Mouse (Mus musculus) embryonic facial prominence, embryonic 10.5 days (tissue): Measurements from ENCODE around the gene Gba. TPM values are rescaled to one million over a fixed set of nuclear protein-coding genes. Genes with fewer than 3 reads are reported as not detected.
"Not testable (repeated sequence)": the region's sequence is repeated elsewhere in the genome, so short reads cannot be mapped to it uniquely, and the experiment has no call there.

Experiments used
- DNase-seq: peaks from one replicate; pipeline ENCODE4 v3.0.0-alpha.2; 2017; ENCODE audit warnings: low spot score
- H3K27ac ChIP-seq: fragments of 300-500 bp; sonication (generic); replicated peaks from 2 replicates; pipeline ENCODE4 v1.5.1; 2016; ENCODE audit warnings: mild to moderate bottlenecking
- H3K27me3 ChIP-seq: fragments of 300-500 bp; sonication (generic); replicated peaks from 2 replicates; pipeline ENCODE4 v1.6.1; 2016; ENCODE audit warnings: low read depth, mild to moderate bottlenecking; ENCODE audit not compliant: poor library complexity, severe bottlenecking
- H3K36me3 ChIP-seq: fragments of 300-500 bp; sonication (generic); replicated peaks from 2 replicates; pipeline ENCODE4 v1.6.1; 2016; ENCODE audit warnings: mild to moderate bottlenecking, moderate library complexity
- H3K4me1 ChIP-seq: fragments of 300-500 bp; sonication (generic); 2 replicates; pipeline ENCODE4 v1.6.1; 2016
- H3K4me3 ChIP-seq: fragments of 300-500 bp; sonication (generic); 2 replicates; pipeline ENCODE4 v1.5.1; 2016; ENCODE audit warnings: mild to moderate bottlenecking, moderate library complexity
- H3K9me3 ChIP-seq: fragments of 300-500 bp; sonication (generic); 2 replicates; pipeline ENCODE4 v1.6.1; 2016; ENCODE audit warnings: mild to moderate bottlenecking
- WGBS: fragments of 180-500 bp; shearing (Covaris S2); methylation state at CpG from one replicate; pipeline ENCODE4 v1.1.7; 2016; 5-methylcytosine and 5-hydroxymethylcytosine counted together
- polyA plus RNA-seq: library from polyadenylated mRNA; unstranded; fragments of >200 nt; fragmentation: Nextera tagmentation; extraction: Ambion mirVana; gene quantifications from 2 replicates; pipeline ENCODE4 v1.2.1, GENCODE M21; 2016

Gba gene
- polyA plus RNA-seq, 1 experiment from 2014 or later: 33.9 TPM

DNA sequence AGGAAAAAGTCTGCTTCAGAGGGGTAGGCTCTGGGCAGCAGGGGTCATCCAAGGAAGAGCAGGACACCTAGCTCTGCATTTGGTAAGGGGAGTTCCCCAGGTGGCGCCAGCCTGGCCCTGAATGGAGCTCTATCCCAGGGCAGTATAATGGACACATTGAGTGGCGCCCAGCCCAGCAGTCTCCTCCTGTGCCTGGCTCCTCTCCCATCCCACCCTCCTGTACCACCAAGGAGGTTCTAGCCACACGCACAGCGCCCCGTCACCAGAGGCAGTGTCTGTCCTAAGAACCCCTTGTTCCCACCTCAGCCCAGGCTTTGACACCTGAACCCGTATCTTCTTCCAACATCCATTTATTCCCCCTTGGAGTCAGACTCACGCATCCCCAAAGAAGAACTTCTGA lies 7.0 kb downstream of the Gba start:
- no peaks in the 10 kb centered on the region for H3K27me3 ChIP-seq
- peaks cover 19% of the 10 kb centered on the region for H3K4me1 ChIP-seq
- 90% methylated on average over 7 of the region's 7 CpGs for WGBS
- no peak overlapping the region for H3K4me3 ChIP-seq
- no peaks in the 10 kb centered on the region for H3K9me3 ChIP-seq
- DNase-seq: no peak
- H3K36me3 ChIP-seq: peaks cover 69% of the 10 kb centered on the region
- H3K27ac ChIP-seq: no peak overlapping the region

- Histone ChIP-seq H3K4me3 (no peak overlapping the region), H3K4me1 (peaks cover 23% of the 10 kb centered on the region), H3K27ac (no peak overlapping the region), H3K36me3 (peaks cover 64% of the 10 kb centered on the region), H3K27me3 (no peaks in the 10 kb centered on the region), H3K9me3 (no peaks in the 10 kb centered on the region)
- WGBS: 89% methylated on average over 13 of the region's 13 CpGs
- DNase-seq: no peak
Measured at GRCm38 (mm10) chr3:89210162-89210561, 7.4 kb downstream of the Gba start.

DNA sequence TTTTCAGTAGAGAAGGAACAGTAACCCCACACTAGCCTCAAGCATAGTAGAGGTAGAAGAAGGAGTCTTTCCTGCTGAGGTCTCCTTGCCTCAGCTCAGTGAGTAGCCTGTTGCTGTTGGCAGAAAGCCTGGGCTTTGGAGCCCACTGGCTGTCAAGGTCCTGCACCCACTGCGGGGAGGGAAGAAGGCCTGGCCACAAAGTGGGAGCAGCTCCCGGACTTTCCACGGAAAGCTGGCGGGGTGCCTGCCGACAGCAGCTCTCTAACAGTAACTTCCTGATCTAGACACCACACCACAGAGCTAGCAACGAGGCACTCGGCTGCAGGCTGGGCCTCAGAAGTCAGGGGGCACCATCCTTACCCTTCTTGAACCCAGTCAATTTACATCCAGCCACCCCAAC lies 8.0 kb downstream of the Gba start:
- 86% methylated on average over 7 of the region's 7 CpGs for WGBS
- Histone ChIP-seq H3K36me3 (peaks cover 59% of the 10 kb centered on the region), H3K9me3 (no peaks in the 10 kb centered on the region), H3K27me3 (no peaks in the 10 kb centered on the region), H3K27ac (no peak overlapping the region), H3K4me1 (peaks cover 29% of the 10 kb centered on the region), H3K4me3 (no peak overlapping the region)
- no peak for DNase-seq

DNA sequence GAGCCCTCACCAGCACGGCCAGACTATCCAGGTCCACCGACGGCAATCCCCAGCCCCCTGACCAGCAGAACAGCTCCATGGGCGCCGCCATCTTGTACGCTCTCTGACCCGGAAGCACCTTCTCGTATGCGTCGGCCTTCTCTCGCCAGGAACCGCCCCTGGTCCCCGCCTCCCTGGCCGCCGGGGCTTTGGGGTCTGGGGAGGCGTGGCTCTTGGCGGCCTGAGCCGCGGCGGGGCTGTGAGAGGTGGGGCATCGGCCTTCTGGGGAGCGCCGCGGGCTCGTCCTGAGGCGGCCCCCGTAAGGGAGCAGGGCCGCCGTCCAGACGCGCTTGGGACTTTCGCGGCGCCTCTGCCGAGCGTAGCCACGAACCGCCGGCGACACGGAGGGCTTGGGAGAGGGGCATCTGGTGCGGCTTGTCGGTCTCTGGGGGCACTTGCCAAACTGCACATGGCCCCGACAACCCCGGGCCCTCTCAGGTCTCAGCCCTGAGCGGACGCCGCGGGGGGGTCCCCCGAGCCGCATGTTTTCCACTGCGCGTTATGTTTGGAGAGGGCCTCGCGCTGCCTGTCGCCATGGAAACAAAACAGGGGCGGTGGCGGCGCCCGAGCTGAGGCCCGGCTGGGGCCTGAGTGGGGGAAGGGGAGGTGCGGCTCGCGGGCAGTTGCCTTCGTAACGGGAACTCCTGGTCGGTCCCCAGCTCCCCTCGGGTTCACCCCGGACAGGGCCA lies 11.2 kb downstream of the Gba start:
- Histone ChIP-seq H3K27ac (peak overlapping the region; percentile 92), H3K4me1 (peaks cover 40% of the 10 kb centered on the region), H3K9me3 (no peaks in the 10 kb centered on the region), H3K4me3 (peak overlapping the region; percentile 73), H3K36me3 (peaks cover 43% of the 10 kb centered on the region), H3K27me3 (no peaks in the 10 kb centered on the region)
- DNase-seq: peak; percentile 97
- WGBS: under 1% methylated on average over 69 of the region's 69 CpGs

DNA sequence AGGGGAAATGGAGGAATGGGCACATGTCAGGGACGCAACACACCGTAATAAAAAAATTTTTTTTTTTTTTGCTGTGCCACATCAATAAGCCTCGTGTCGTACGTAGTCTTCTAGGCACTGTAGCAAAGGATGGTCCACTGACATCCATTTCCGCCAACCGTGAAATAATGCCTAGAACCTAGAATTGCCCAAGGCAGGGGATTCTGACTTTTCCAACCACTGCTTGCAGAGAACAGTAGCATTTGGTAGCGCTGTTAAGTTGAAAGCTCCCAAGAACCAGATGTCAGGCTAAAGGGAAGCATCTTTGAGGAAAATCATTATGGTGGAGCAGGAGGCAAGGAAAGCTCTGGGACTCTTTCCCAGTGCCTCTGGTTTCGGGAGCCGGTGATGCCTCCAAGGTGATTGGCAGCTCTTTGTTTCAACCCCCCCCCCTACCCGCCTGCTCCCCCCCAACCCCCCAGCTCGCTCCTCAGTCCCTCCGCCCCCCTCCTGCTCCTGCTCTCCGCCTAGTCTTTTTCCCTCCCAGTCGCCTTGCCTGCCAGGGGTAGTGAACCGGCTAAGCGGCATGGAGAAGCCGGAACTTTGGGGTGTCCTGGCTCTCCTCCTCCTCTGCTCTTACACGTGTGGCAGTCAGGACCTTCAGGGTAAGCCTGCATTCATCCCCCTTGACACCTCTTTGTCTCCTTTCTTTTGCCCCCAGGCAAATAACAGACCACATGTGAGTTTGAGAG lies 12.1 kb downstream of the Gba start, which contains the start of gene Thbs3:
Gene Thbs3, plus strand, starts transcription at position 500 of the 731 bp plus-strand sequence.
- peaks cover 48% of the 10 kb centered on the region for H3K4me1 ChIP-seq
- DNase-seq: peak; percentile 81
- H3K9me3 ChIP-seq: no peaks in the 10 kb centered on the region
- peaks cover 43% of the 10 kb centered on the region for H3K36me3 ChIP-seq
- peak within 1 kb of the TSS; percentile 92 for H3K27ac ChIP-seq
- H3K4me3 ChIP-seq: peak within 1 kb of the TSS; percentile 73
- 1% methylated on average over 19 of the region's 19 CpGs for WGBS
- H3K27me3 ChIP-seq: no peaks in the 10 kb centered on the region

GRCm38 (mm10) chr3:89215853-89216252 lies 13.1 kb downstream of the Gba start:
- H3K36me3 ChIP-seq: peaks cover 37% of the 10 kb centered on the region
- H3K27ac ChIP-seq: peak overlapping the region; percentile 92
- no peaks in the 10 kb centered on the region for H3K9me3 ChIP-seq
- no peaks in the 10 kb centered on the region for H3K27me3 ChIP-seq
- peaks cover 52% of the 10 kb centered on the region for H3K4me1 ChIP-seq
- WGBS: under 1% methylated on average over 6 of the region's 6 CpGs
- peak; percentile 89 for DNase-seq
- peak overlapping the region; percentile 73 for H3K4me3 ChIP-seq

- peaks cover 58% of the 10 kb centered on the region for H3K4me1 ChIP-seq
- peak overlapping the region; percentile 73; the same call in 1 of the 2 replicates for H3K4me3 ChIP-seq
- not testable (repeated sequence) for H3K27me3 ChIP-seq, H3K27ac ChIP-seq, H3K9me3 ChIP-seq, DNase-seq
- H3K36me3 ChIP-seq: peaks cover 38% of the 10 kb centered on the region
- WGBS: 74% methylated on average over 7 of the region's 7 CpGs
Measured at GRCm38 (mm10) chr3:89216407-89216806, 13.7 kb downstream of the Gba start.

- Histone ChIP-seq H3K36me3 (peaks cover 54% of the 10 kb centered on the region), H3K27ac (no peak overlapping the region), H3K27me3 (no peaks in the 10 kb centered on the region), H3K4me1 (peaks cover 56% of the 10 kb centered on the region), H3K4me3 (no peak overlapping the region), H3K9me3 (no peaks in the 10 kb centered on the region)
- WGBS: 97% methylated on average over 1 of the region's 1 CpGs
- no peak for DNase-seq
Measured at GRCm38 (mm10) chr3:89218271-89218670, 15.5 kb downstream of the Gba start.

GRCm38 (mm10) chr3:89219546-89219945 lies 16.8 kb downstream of the Gba start:
- H3K4me1 ChIP-seq: peaks cover 60% of the 10 kb centered on the region
- peak overlapping the region; percentile 30; the same call in 1 of the 2 replicates for H3K27ac ChIP-seq
- 53% methylated on average over 8 of the region's 8 CpGs for WGBS
- no peaks in the 10 kb centered on the region for H3K9me3 ChIP-seq
- H3K4me3 ChIP-seq: no peak overlapping the region
- DNase-seq: no peak
- H3K36me3 ChIP-seq: peaks cover 67% of the 10 kb centered on the region
- no peaks in the 10 kb centered on the region for H3K27me3 ChIP-seq

DNA sequence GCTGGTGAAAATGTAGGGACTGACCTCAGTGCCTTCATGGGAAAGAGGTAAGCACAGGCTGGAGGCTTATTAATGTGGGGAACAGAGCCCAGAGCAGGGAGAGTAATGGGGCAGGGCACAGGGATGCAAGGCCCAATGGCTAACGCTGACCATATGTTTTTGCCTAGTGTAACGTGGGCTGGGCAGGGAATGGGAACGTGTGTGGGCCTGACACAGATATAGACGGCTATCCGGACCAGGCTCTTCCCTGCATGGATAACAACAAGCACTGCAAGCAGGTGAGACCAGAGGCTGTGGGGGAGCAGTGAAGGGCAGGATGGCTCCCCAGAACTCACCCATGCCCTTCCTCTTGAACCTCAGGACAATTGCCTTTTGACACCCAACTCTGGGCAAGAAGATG lies 18.4 kb downstream of the Gba start:
- Histone ChIP-seq H3K27me3 (peaks cover 10% of the 10 kb centered on the region), H3K9me3 (no peaks in the 10 kb centered on the region), H3K27ac (no peak overlapping the region), H3K4me3 (peak overlapping the region; percentile 11; the same call in 1 of the 2 replicates), H3K4me1 (peaks cover 60% of the 10 kb centered on the region), H3K36me3 (peaks cover 77% of the 10 kb centered on the region)
- WGBS: 75% methylated on average over 5 of the region's 5 CpGs
- no peak for DNase-seq

GRCm38 (mm10) chr3:89224796-89225195 lies 22.1 kb downstream of the Gba start:
- no peaks in the 10 kb centered on the region for H3K9me3 ChIP-seq
- peak overlapping the region; percentile 78 for H3K4me3 ChIP-seq
- peaks cover 76% of the 10 kb centered on the region for H3K4me1 ChIP-seq
- DNase-seq: no peak
- peaks cover 53% of the 10 kb centered on the region for H3K36me3 ChIP-seq
- 69% methylated on average over 11 of the region's 11 CpGs for WGBS
- peaks cover 27% of the 10 kb centered on the region for H3K27me3 ChIP-seq
- H3K27ac ChIP-seq: peak overlapping the region; percentile 93

- Histone ChIP-seq H3K27me3 (peaks cover 33% of the 10 kb centered on the region), H3K4me1 (peaks cover 73% of the 10 kb centered on the region), H3K27ac (peak overlapping the region; percentile 93), H3K36me3 (peaks cover 49% of the 10 kb centered on the region), H3K4me3 (peak overlapping the region; percentile 78), H3K9me3 (no peaks in the 10 kb centered on the region)
- 42% methylated on average over 12 of the region's 12 CpGs for WGBS
- DNase-seq: no peak
Measured at GRCm38 (mm10) chr3:89225321-89225815, 22.6 kb downstream of the Gba start.
